Mouse (Mus musculus) heart, postnatal 0 days (tissue): ENCODE results near the gene Mob1b.

Experiments
- CTCF ChIP-seq: IDR thresholded peaks from 2 replicates; pipeline ENCODE4 v1.5.1; 2016; ENCODE audit warnings: antibody characterized with exemption, control low read depth, low read depth
- EP300 ChIP-seq: IDR thresholded peaks from 2 replicates; pipeline ENCODE4 v1.6.1; 2016; ENCODE audit warnings: antibody characterized with exemption, low read depth

DNA sequence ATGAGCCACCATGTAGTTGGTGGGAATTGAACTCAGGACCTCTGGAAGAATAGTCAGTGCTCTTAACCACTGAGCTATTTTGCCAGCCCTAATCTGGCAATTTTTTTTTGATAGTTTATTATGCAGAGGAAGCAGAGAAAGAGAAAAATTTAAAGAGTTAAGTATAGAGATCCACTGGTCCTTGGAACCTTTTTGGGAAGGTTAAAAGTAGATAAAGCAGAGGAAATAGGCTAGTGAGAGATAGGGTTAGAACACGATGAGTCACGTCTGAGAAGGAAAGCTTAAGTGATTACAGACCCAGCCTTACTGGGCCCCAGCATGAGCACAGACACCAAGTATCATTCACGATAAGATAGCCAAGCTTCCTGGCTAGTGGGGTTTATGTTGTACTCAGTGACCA, 3.4 kb downstream of the Mob1b start:
- TF ChIP-seq CTCF (no peak), EP300 (no peak)
